In the genomic region with DNA sequence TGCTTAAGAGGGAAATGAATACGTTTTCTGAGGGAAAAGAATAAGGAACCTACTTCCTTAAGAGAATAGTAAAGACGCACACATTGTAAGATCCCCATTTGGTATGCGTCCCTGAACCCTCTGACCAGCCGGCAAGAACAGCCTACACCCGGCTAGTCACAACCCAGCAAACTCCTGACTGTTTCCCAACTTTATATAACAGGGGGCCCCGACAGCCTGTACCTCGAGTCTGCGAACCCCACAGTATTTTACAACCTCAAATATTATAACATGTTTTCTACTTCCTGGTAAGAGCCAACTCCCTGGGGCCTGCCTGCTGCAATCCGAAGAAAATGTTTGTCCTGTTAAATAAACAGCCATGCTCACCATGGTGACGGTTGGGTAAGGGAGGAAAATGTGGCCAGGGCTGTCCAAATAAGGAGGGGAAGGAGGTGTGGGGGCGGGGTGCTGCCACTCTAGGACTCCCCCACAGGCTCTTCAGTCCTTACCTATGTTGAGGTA, we compare ENCODE assay signal across 8 mouse cellular contexts. TPM values are rescaled to one million over a fixed set of nuclear protein-coding genes. Genes with fewer than 3 reads are reported as not detected.
DNase-seq lines count a peak whose midpoint lies in the region; ATAC-seq and TF ChIP-seq lines count a peak whose summit lies in the region.

No protein-coding gene starts in this region.

- H3K27ac ChIP-seq in forebrain, embryonic 10.5 days: 0 out of 2 replicates have a peak overlapping the region, but pooled peaks have one; percentile 27
- H3K27ac ChIP-seq in forebrain, embryonic 11.5 days (ENCODE audit: low read depth, low read length): no peak overlapping the region
- H3K27ac ChIP-seq in heart, embryonic 12.5 days (ENCODE audit: poor library complexity, severe bottlenecking): peak overlapping the region; percentile 76
- peak overlapping the region; percentile 76 for H3K27ac ChIP-seq in neural tube, embryonic 13.5 days (replicated peaks)
- H3K27ac ChIP-seq in thymus, adult 2 months (ENCODE audit: control insufficient read depth, insufficient read depth, low read length): no peak overlapping the region

- H3K4me2 ChIP-seq in forebrain, embryonic 11.5 days (ENCODE audit: low read depth, low read length, severe bottlenecking): no peak overlapping the region
- H3K4me2 ChIP-seq in heart, embryonic 12.5 days: peak overlapping the region; percentile 28
- H3K4me2 ChIP-seq in neural tube, embryonic 13.5 days: peak overlapping the region; percentile 81

- H3K27me3 ChIP-seq in forebrain, embryonic 10.5 days (ENCODE audit: poor library complexity, severe bottlenecking): peaks cover 29% of the 10 kb centered on the region
- peaks cover 3% of the 10 kb centered on the region; the same call in 1 of the 2 replicates for H3K27me3 ChIP-seq in forebrain, embryonic 11.5 days (ENCODE audit: control insufficient read depth, insufficient read depth, low read length)
- H3K27me3 ChIP-seq in heart, embryonic 12.5 days (replicated peaks): no peaks in the 10 kb centered on the region
- H3K27me3 ChIP-seq in neural tube, embryonic 13.5 days: no peaks in the 10 kb centered on the region
- H3K27me3 ChIP-seq in thymus, adult 2 months (ENCODE audit: control insufficient read depth, insufficient read depth, low read length): no peaks in the 10 kb centered on the region

- WGBS in forebrain, embryonic 10.5 days: 61% methylated on average over 11 of the region's 11 CpGs
- WGBS in forebrain, embryonic 11.5 days: 56% methylated on average over 11 of the region's 11 CpGs
- 46% methylated on average over 11 of the region's 11 CpGs for WGBS in heart, embryonic 12.5 days
- WGBS in neural tube, embryonic 13.5 days: 23% methylated on average over 11 of the region's 11 CpGs
- WGBS in thymus, adult 2 months: 45% methylated on average over 11 of the region's 11 CpGs

- H3K9ac ChIP-seq in forebrain, embryonic 11.5 days (ENCODE audit: low read length): no peak overlapping the region
- peak overlapping the region; percentile 38; the same call in 1 of the 2 replicates for H3K9ac ChIP-seq in heart, embryonic 12.5 days
- peak overlapping the region; percentile 34; the same call in 1 of the 2 replicates for H3K9ac ChIP-seq in neural tube, embryonic 13.5 days

- peaks cover 61% of the 10 kb centered on the region for H3K4me1 ChIP-seq in forebrain, embryonic 10.5 days
- peaks cover 18% of the 10 kb centered on the region for H3K4me1 ChIP-seq in forebrain, embryonic 11.5 days (replicated peaks; ENCODE audit: control insufficient read depth, insufficient read depth, low read length)
- peaks cover 81% of the 10 kb centered on the region for H3K4me1 ChIP-seq in heart, embryonic 12.5 days (replicated peaks)
- H3K4me1 ChIP-seq in neural tube, embryonic 13.5 days (replicated peaks): peaks cover 50% of the 10 kb centered on the region
- H3K4me1 ChIP-seq in thymus, adult 2 months (replicated peaks; ENCODE audit: control insufficient read depth, insufficient read depth, low read length): peaks cover 13% of the 10 kb centered on the region

- TF ChIP-seq POLR2A in thymus, adult 2 months (IDR thresholded peaks at IDR 0.05; ENCODE audit: control insufficient read depth, extremely low read depth, insufficient read depth, low read length, poor library complexity): no peak

- no peak for ATAC-seq in forebrain, embryonic 11.5 days (replicated peaks; ENCODE audit: low FRiP score)
- no peak for ATAC-seq in heart, embryonic 12.5 days (ENCODE audit: insufficient number of reproducible peaks, low FRiP score)
- ATAC-seq in neural tube, embryonic 13.5 days (ENCODE audit: low read depth): no peak

- no peak overlapping the region for H3K4me3 ChIP-seq in forebrain, embryonic 10.5 days
- H3K4me3 ChIP-seq in forebrain, embryonic 11.5 days (ENCODE audit: low read depth, low read length): no peak overlapping the region
- no peak overlapping the region for H3K4me3 ChIP-seq in heart, embryonic 12.5 days
- H3K4me3 ChIP-seq in neural tube, embryonic 13.5 days: no peak overlapping the region
- no peak overlapping the region for H3K4me3 ChIP-seq in thymus, adult 2 months (ENCODE audit: control insufficient read depth, insufficient read depth, low read length)

- TF ChIP-seq CTCF in thymus, adult 2 months (IDR thresholded peaks at IDR 0.05; ENCODE audit: borderline replicate concordance, control insufficient read depth, extremely low read depth, insufficient read depth, low read length, poor library complexity): no peak

- H3K36me3 ChIP-seq in forebrain, embryonic 10.5 days (replicated peaks): no peaks in the 10 kb centered on the region
- no peaks in the 10 kb centered on the region for H3K36me3 ChIP-seq in forebrain, embryonic 11.5 days (ENCODE audit: control insufficient read depth, insufficient read depth, low read length)
- no peaks in the 10 kb centered on the region for H3K36me3 ChIP-seq in heart, embryonic 12.5 days
- H3K36me3 ChIP-seq in neural tube, embryonic 13.5 days: no peaks in the 10 kb centered on the region
- H3K36me3 ChIP-seq in thymus, adult 2 months (ENCODE audit: control insufficient read depth, insufficient read depth, low read length): no peaks in the 10 kb centered on the region

- DNase-seq in forebrain, embryonic 10.5 days (ENCODE audit: extremely low spot score, low spot score): peak; percentile 18
- no peak for DNase-seq in forebrain, embryonic 11.5 days (ENCODE audit: low spot score)
- DNase-seq in embryo, embryonic 10.5 days (ENCODE audit: low spot score): peak; percentile 77
- DNase-seq in kidney, adult 9 months: peak; percentile 82
- peak; percentile 91 to 95 for DNase-seq in lung, adult 18-20 months
- DNase-seq in thymus, adult 2 months: no peak

- H3K9me3 ChIP-seq in forebrain, embryonic 10.5 days: no peaks in the 10 kb centered on the region
- no peaks in the 10 kb centered on the region for H3K9me3 ChIP-seq in forebrain, embryonic 11.5 days (ENCODE audit: control insufficient read depth, low read length)
- no peaks in the 10 kb centered on the region for H3K9me3 ChIP-seq in heart, embryonic 12.5 days (replicated peaks)
- no peaks in the 10 kb centered on the region for H3K9me3 ChIP-seq in neural tube, embryonic 13.5 days

RNA-seq across cellular contexts. Expression of a gene that starts 2.8 kb away (rescaled TPM):
- polyA plus RNA-seq in forebrain, embryonic 10.5 days (2016; fragmentation: Nextera tagmentation; extraction: Ambion mirVana): 1.3 and 1.6 TPM in 2 replicates
- 2.7 and 3.6 TPM in 2 replicates for polyA plus RNA-seq in forebrain, embryonic 11.5 days (2014; fragmentation: Nextera tagmentation; extraction: Ambion mirVana)
- 3.6 and 4.0 TPM in 2 replicates for polyA plus RNA-seq in heart, embryonic 12.5 days (2016; fragmentation: Nextera tagmentation; extraction: Ambion mirVana)
- 3.3 and 4.1 TPM in 2 replicates for polyA plus RNA-seq in neural tube, embryonic 13.5 days (2015; fragmentation: Nextera tagmentation; extraction: Ambion mirVana)
- polyA plus RNA-seq in thymus, adult 2 months (2012; rRNA removed): 3.3 and 3.4 TPM in 2 replicates

RNA-seq across cellular contexts. Expression of a gene that starts 38.1 kb away (rescaled TPM):
- 13.1 and 13.9 TPM in 2 replicates for polyA plus RNA-seq in forebrain, embryonic 10.5 days (2016; fragmentation: Nextera tagmentation; extraction: Ambion mirVana)
- 9.1 and 10.3 TPM in 2 replicates for polyA plus RNA-seq in forebrain, embryonic 11.5 days (2014; fragmentation: Nextera tagmentation; extraction: Ambion mirVana)
- polyA plus RNA-seq in heart, embryonic 12.5 days (2016; fragmentation: Nextera tagmentation; extraction: Ambion mirVana): 4.8 and 6.0 TPM in 2 replicates
- 9.2 and 10.4 TPM in 2 replicates for polyA plus RNA-seq in neural tube, embryonic 13.5 days (2015; fragmentation: Nextera tagmentation; extraction: Ambion mirVana)
- 7.1 and 7.7 TPM in 2 replicates for polyA plus RNA-seq in thymus, adult 2 months (2012; rRNA removed)

RNA-seq across cellular contexts. Expression of a gene that starts 42.5 kb away (rescaled TPM):
- 156 and 177 TPM in 2 replicates for polyA plus RNA-seq in forebrain, embryonic 10.5 days (2016; fragmentation: Nextera tagmentation; extraction: Ambion mirVana)
- 258 and 260 TPM in 2 replicates for polyA plus RNA-seq in forebrain, embryonic 11.5 days (2014; fragmentation: Nextera tagmentation; extraction: Ambion mirVana)
- polyA plus RNA-seq in heart, embryonic 12.5 days (2016; fragmentation: Nextera tagmentation; extraction: Ambion mirVana): 63.6 and 65.4 TPM in 2 replicates
- 146 and 163 TPM in 2 replicates for polyA plus RNA-seq in neural tube, embryonic 13.5 days (2015; fragmentation: Nextera tagmentation; extraction: Ambion mirVana)
- 200 and 203 TPM in 2 replicates for polyA plus RNA-seq in thymus, adult 2 months (2012; rRNA removed)

RNA-seq across cellular contexts. Expression of a gene that starts 57.7 kb away (rescaled TPM):
- 168 and 176 TPM in 2 replicates for polyA plus RNA-seq in forebrain, embryonic 10.5 days (2016; fragmentation: Nextera tagmentation; extraction: Ambion mirVana)
- 161 and 166 TPM in 2 replicates for polyA plus RNA-seq in forebrain, embryonic 11.5 days (2014; fragmentation: Nextera tagmentation; extraction: Ambion mirVana)
- polyA plus RNA-seq in heart, embryonic 12.5 days (2016; fragmentation: Nextera tagmentation; extraction: Ambion mirVana): 104 and 106 TPM in 2 replicates
- 138 and 141 TPM in 2 replicates for polyA plus RNA-seq in neural tube, embryonic 13.5 days (2015; fragmentation: Nextera tagmentation; extraction: Ambion mirVana)
- 90.3 and 104 TPM in 2 replicates for polyA plus RNA-seq in thymus, adult 2 months (2012; rRNA removed)

Comparison
In these comparisons a context has a peak if more than half of its experiments do, and no peak if none do; other contexts are left out.
1. DNase-seq: peak in forebrain, embryonic 10.5 days (single experiment), embryo, embryonic 10.5 days (single experiment), kidney, adult 9 months (single experiment) and lung, adult 18-20 months (2 of 2); none in forebrain, embryonic 11.5 days (single experiment) and thymus, adult 2 months (single experiment).
2. H3K27ac ChIP-seq: peak in forebrain, embryonic 10.5 days (single experiment), heart, embryonic 12.5 days (single experiment) and neural tube, embryonic 13.5 days (single experiment); none in forebrain, embryonic 11.5 days (single experiment) and thymus, adult 2 months (single experiment).